Mouse (Mus musculus): ENCODE measurements around the gene Tent4b. TPM values are rescaled to one million over a fixed set of nuclear protein-coding genes. Genes with fewer than 3 reads are reported as not detected.

Gene Tent4b
- total RNA-seq, 2 experiments from 2014 or later, result 40.5 to 45.4 TPM

DNA sequence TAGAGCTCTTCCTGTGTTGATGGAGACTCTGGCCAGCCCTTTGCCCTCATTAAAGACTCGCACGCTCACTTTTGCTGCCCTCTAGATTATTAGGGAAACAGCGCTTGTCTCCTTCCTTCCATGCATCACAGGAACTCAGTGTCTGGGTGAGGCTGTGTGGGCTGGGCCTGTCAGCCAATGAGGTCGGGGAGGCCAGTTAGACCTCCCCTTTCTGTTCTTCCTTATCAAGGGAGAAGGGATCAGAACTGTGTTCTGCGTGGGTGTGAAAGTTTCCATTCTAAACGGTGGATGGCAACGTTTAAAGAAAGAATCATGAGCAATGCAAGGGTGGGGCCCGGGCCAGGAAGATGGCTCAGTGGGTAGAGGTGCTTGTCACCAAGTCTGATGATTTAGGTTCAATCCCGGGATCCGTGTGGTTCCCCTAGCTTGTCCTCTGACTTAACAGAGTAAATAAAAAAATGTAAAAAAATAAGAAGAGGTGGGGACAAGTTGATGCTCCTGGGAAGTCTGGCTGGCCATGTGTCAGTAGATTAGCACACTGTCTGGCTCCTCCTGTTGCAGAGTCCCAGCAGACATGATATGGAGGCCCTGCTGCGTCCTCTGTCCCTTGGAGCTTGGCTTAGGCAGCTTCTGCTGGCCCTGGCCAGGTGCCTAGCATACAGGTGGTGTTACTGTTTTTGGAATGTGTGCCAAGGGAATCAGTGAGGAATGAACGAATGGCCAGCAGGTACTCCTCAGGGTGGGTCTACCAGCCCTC lies 99.1 kb downstream of the Tent4b start:
- DNase-seq, result no peak
- intact Hi-C loops (cut with DNase I), result no loop called here

DNA sequence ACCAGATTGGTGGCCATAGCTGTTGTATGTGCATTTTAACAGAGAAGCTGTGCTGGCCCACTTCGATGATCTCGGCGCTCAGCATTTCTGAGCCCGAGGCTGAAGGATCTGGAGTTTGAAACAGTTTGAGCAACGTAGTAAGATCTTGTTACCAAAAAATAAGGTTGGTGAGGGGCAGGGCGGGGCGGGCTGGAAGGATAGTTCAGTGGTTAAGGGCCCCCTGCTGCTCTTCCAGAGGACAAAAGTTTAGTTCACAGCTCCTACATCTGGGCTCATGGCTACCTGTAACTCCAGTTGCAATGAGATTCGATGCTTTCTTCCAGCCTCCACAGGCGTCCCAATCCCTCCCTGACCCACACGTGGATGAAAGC lies 99.7 kb downstream of the Tent4b start:
- DNase-seq, result no peak
- intact Hi-C loops (cut with DNase I), result no loop called here

DNA sequence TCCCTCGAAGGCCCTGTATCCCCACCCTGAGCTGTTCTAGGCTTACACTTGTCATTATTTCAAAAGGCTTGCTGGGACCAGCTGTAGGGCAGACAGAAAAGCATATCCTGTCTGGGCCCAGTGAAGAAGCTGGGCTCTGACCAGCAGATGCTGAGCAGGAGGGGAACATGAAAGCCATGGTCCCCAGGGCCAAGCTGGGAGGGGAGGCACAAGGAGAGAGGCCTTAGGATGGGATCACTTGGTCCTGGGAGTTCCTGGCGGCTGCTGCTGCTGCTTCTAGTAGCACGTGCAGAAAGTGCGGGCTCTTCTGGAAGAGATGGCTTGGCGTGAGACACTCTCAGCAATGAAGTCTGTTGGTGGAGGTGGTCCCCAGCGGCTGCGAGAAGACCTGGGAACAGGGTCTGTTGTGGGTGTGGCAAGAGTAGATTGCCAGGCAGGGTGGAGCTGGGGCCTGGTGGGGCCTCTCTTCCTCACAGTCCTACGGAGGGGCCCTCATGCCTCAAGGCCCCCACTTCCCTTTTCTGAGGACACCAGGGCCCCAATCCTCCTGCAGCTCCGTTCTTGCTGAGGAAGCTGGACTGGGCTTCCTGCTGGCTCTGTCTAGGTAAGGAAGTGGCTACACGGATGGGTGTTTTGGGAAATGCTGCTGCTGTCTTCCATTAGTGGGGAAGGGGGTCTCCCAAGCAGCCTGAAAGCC lies 101.0 kb downstream of the Tent4b start:
- intact Hi-C loops (cut with DNase I), result no loop called here
- no peak for DNase-seq

DNA sequence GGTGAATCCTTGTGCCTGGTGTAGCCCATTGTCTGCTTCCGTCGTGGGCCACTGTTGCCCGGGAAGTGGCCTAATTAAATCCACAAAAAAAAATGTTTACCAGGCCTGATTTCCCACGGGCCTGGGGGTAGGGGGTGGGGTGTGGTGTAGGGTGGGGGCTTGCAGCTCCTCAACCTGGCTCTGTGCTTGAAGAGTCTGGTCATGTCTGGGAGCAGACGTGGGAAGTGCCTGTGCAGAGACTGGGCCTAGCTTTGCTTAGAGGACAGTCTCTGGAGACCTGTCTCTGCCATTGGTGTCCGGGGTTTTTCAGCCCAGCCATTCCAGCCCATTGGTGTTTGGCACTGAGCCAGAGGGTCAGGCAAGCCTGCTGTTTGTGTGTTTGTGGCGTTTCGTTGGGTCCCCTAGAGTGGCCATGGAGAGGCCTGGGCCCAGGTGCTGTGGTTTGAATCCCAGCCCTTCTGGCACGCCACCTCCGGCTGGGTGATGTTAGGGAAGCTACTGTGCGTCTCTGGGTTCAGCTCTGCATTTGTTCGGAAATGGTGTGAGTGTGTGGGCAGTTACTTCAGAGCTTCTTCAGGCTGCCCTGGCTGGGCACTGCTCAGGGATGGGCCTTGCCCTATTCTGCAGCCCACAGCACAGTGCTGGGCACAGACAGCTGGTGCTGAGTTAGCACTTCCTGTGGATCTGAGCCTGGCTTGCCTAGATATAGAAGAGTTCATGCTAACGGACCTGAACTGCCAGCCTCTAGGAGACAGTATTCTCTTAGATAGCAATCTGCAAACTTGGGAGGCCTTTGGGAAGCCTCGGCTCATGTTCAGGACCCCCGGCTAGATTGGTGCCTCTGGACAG lies 102.8 kb downstream of the Tent4b start:
- intact Hi-C loops (cut with DNase I), result no loop called here
- peak; percentile 55 for DNase-seq

DNA sequence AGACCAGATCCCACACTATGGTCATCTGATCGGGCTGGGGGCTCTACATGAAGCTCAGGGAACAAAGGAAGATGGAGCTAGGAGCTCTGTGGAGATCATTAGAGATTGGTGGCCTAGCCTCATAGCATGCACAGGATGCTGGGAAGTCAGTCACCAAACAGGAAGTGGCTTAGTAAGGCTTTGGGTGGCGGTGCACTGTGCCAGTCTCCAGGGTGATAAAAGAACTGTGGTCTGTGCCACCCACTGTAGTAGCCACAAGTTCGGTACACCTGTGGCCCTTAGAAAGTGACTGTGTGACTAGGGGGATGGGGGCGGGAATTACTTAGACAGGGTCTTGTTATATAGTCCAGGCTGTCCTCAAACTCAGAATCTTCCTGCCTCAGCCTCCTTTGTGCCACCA lies 106.8 kb downstream of the Tent4b start:
- no peak for DNase-seq
- intact Hi-C loops (cut with DNase I), result no loop called here

DNA sequence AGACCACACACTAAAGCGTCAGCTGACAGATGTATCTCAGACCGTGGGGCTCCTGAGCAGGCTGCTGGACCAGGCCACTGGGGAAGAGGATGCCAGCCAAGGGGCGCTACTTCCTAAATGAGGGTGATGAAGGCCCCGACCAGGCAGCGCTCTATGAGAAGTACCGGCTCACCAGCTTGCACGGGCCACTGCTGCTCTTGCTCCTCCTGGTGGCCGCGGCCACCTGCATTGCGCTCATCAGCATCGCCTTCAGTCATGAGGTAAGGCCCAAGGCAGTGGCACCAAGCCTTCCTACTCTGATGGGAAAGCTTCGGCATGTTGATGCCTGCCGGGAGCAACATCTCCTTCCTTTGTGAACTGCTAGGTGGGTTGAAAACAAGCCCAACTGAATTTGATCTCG lies 107.5 kb downstream of the Tent4b start:
- peak; percentile 34 for DNase-seq
- intact Hi-C loops (cut with DNase I), result no loop called here

DNA sequence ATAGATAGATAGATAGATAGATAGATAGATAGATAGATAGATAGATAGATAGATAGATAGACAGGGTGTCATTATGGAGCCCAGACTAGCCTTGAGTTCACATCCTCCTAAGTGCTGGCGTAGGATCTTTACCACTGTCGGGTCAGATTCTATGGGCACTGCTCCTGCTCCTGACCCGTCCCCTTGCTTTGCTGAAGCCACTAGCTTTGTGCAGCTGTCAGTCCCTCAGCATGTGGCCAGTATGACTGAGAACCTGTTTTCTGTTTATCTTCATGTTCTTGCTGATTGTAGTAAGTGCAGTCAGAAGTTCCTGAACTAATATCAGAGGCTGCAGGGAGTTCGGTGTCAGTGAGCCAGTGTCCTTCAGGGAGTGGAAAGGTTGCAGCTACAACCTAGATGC lies 108.7 kb downstream of the Tent4b start:
- intact Hi-C loops (cut with DNase I), result no loop called here
- DNase-seq, result no peak

Other genes starting within 250 kb of the Tent4b start
- gene Zfp423, start 239.6 kb upstream of the Tent4b start, total RNA-seq (2021), result 10 to 100 TPM; 28.3 to 34.8 TPM
- gene Cnep1r1, start 80.4 kb upstream of the Tent4b start, total RNA-seq (2021), result 10 to 100 TPM; 34.3 to 35.9 TPM
- gene Heatr3, start 61.4 kb upstream of the Tent4b start, total RNA-seq (2021), result 10 to 100 TPM; 34.3 to 34.9 TPM
- 10 to 100 TPM; 10.1 TPM for gene Adcy7, start 73.2 kb downstream of the Tent4b start, total RNA-seq (2021)
- 10 to 100 TPM; 63.8 to 76.9 TPM for gene Brd7, start 163.0 kb downstream of the Tent4b start, total RNA-seq (2021)

Data from left cerebral cortex, postnatal 4 days (tissue).